Mouse (Mus musculus) spleen, adult 2 months (tissue): ENCODE results near the gene Gng4.

ENCODE experiments used
- CTCF ChIP-seq: fragments of 200-500 bp; IDR thresholded peaks from 2 replicates; pipeline ENCODE4 v1.5.1; 2011; ENCODE audit warnings: mild to moderate bottlenecking, inconsistent platforms; ENCODE audit not compliant: insufficient read depth, insufficient read length, insufficient replicate concordance; ENCODE audit errors: extremely low read depth
- POLR2A ChIP-seq: fragments of 200-500 bp; IDR thresholded peaks from 2 replicates; pipeline ENCODE4 v1.6.1; 2011; ENCODE audit warnings: low read depth, low read length, inconsistent platforms

GRCm38 (mm10) chr13:13830469-13831074 is 46.7 kb downstream of the Gng4 start:
- no peak for TF ChIP-seq CTCF
- no peak for TF ChIP-seq POLR2A
